Mouse (Mus musculus): ENCODE data around the gene Tdrkh. TPM values are rescaled to one million over a fixed set of nuclear protein-coding genes. Genes with fewer than 3 reads are reported as not detected.

Gene Tdrkh
- 21.4 and 22.8 TPM in 2 replicates for polyA plus RNA-seq (2012; rRNA removed)

- no peaks in the 10 kb centered on the region; the same call in 1 of the 2 replicates for H3K4me1 ChIP-seq (ENCODE audit: control insufficient read depth, insufficient read depth, low read length)
- peak within 1 kb of the TSS; percentile 88 for H3K4me3 ChIP-seq (replicated peaks; ENCODE audit: insufficient read depth, low read depth, low read length)
- peak within 1 kb of the TSS; percentile 63 for H3K27ac ChIP-seq (ENCODE audit: insufficient read depth, low read length)
- peak; percentile 88 for TF ChIP-seq POLR2A (IDR thresholded peaks at IDR 0.05; ENCODE audit: borderline replicate concordance, insufficient read depth, low read length)
- TF ChIP-seq CTCF (IDR thresholded peaks at IDR 0.05; ENCODE audit: borderline replicate concordance, insufficient read depth, low read depth, low read length): no peak
- H3K27me3 ChIP-seq (ENCODE audit: control insufficient read depth, insufficient read depth, low read length): no peaks in the 10 kb centered on the region
- WGBS: 3% methylated on average over 52 of the region's 52 CpGs
- peak; percentile 97 to 99 for DNase-seq
Measured at GRCm38 (mm10) chr3:94413031-94413679, at the start of gene Tdrkh. Gene Tdrkh (plus strand): TSS chr3:94413273.

GRCm38 (mm10) chr3:94363291-94364153, 49.6 kb upstream of the Tdrkh start:
- Histone ChIP-seq H3K4me3 (replicated peaks; ENCODE audit: insufficient read depth, low read depth, low read length) (peak overlapping the region; percentile 44), H3K4me1 (ENCODE audit: control insufficient read depth, insufficient read depth, low read length) (no peaks in the 10 kb centered on the region), H3K27ac (ENCODE audit: insufficient read depth, low read length) (peak overlapping the region; percentile 44; the same call in 1 of the 2 replicates), H3K27me3 (ENCODE audit: control insufficient read depth, insufficient read depth, low read length) (no peaks in the 10 kb centered on the region)
- DNase-seq: peak; percentile 70 to 76
- WGBS: 9% methylated on average over 93 of the region's 97 CpGs
- TF ChIP-seq CTCF (IDR thresholded peaks at IDR 0.05; ENCODE audit: borderline replicate concordance, insufficient read depth, low read depth, low read length) (no peak), POLR2A (IDR thresholded peaks at IDR 0.05; ENCODE audit: borderline replicate concordance, insufficient read depth, low read length) (peak; percentile 37; the same call in 1 of the 2 replicates)

- WGBS: 10% methylated on average over 23 of the region's 23 CpGs
- 0 out of 2 replicates have a peak overlapping the region, but pooled peaks have one; percentile 44 for H3K27ac ChIP-seq (ENCODE audit: insufficient read depth, low read length)
- no peak for DNase-seq
Measured at GRCm38 (mm10) chr3:94364154-94364526, 48.9 kb upstream of the Tdrkh start.

GRCm38 (mm10) chr3:94366761-94367160, 46.3 kb upstream of the Tdrkh start:
- H3K4me1 ChIP-seq (ENCODE audit: control insufficient read depth, insufficient read depth, low read length): peaks cover 4% of the 10 kb centered on the region
- peak; percentile 78 to 86 for DNase-seq
- no peak overlapping the region for H3K4me3 ChIP-seq (replicated peaks; ENCODE audit: insufficient read depth, low read depth, low read length)
- WGBS: 20% methylated on average over 3 of the region's 3 CpGs
- peak; percentile 96 for TF ChIP-seq CTCF (IDR thresholded peaks at IDR 0.05; ENCODE audit: borderline replicate concordance, insufficient read depth, low read depth, low read length)
- no peak for TF ChIP-seq POLR2A (IDR thresholded peaks at IDR 0.05; ENCODE audit: borderline replicate concordance, insufficient read depth, low read length)
- no peak overlapping the region for H3K27ac ChIP-seq (ENCODE audit: insufficient read depth, low read length)
- H3K27me3 ChIP-seq (ENCODE audit: control insufficient read depth, insufficient read depth, low read length): no peaks in the 10 kb centered on the region

More at GRCm38 (mm10) chr3:94364154-94364526, 48.9 kb upstream of the Tdrkh start:
- H3K4me3 ChIP-seq (replicated peaks; ENCODE audit: insufficient read depth, low read depth, low read length): peak overlapping the region; percentile 44
- no peaks in the 10 kb centered on the region for H3K27me3 ChIP-seq (ENCODE audit: control insufficient read depth, insufficient read depth, low read length)
- H3K4me1 ChIP-seq (ENCODE audit: control insufficient read depth, insufficient read depth, low read length): no peaks in the 10 kb centered on the region
- TF ChIP-seq POLR2A (IDR thresholded peaks at IDR 0.05; ENCODE audit: borderline replicate concordance, insufficient read depth, low read length): no peak
- TF ChIP-seq CTCF (IDR thresholded peaks at IDR 0.05; ENCODE audit: borderline replicate concordance, insufficient read depth, low read depth, low read length): no peak

- peaks cover 8% of the 10 kb centered on the region for H3K4me1 ChIP-seq (ENCODE audit: control insufficient read depth, insufficient read depth, low read length)
- 87% methylated on average over 6 of the region's 6 CpGs for WGBS
- no peak for DNase-seq
- H3K4me3 ChIP-seq (replicated peaks; ENCODE audit: insufficient read depth, low read depth, low read length): no peak overlapping the region
- no peaks in the 10 kb centered on the region for H3K27me3 ChIP-seq (ENCODE audit: control insufficient read depth, insufficient read depth, low read length)
- TF ChIP-seq CTCF (IDR thresholded peaks at IDR 0.05; ENCODE audit: borderline replicate concordance, insufficient read depth, low read depth, low read length): no peak
- no peak for TF ChIP-seq POLR2A (IDR thresholded peaks at IDR 0.05; ENCODE audit: borderline replicate concordance, insufficient read depth, low read length)
- H3K27ac ChIP-seq (ENCODE audit: insufficient read depth, low read length): no peak overlapping the region
Measured at GRCm38 (mm10) chr3:94367511-94367910, 45.6 kb upstream of the Tdrkh start.

- WGBS: 81% methylated on average over 6 of the region's 6 CpGs
Measured at GRCm38 (mm10) chr3:94368631-94369030, 44.4 kb upstream of the Tdrkh start.

GRCm38 (mm10) chr3:94369709-94370108, 43.4 kb upstream of the Tdrkh start:
- DNase-seq: no peak
- peaks cover 23% of the 10 kb centered on the region for H3K4me1 ChIP-seq (ENCODE audit: control insufficient read depth, insufficient read depth, low read length)
- no peak overlapping the region for H3K27ac ChIP-seq (ENCODE audit: insufficient read depth, low read length)
- no peaks in the 10 kb centered on the region for H3K27me3 ChIP-seq (ENCODE audit: control insufficient read depth, insufficient read depth, low read length)
- no peak overlapping the region for H3K4me3 ChIP-seq (replicated peaks; ENCODE audit: insufficient read depth, low read depth, low read length)
- 56% methylated on average over 2 of the region's 2 CpGs for WGBS
- no peak for TF ChIP-seq CTCF (IDR thresholded peaks at IDR 0.05; ENCODE audit: borderline replicate concordance, insufficient read depth, low read depth, low read length)
- TF ChIP-seq POLR2A (IDR thresholded peaks at IDR 0.05; ENCODE audit: borderline replicate concordance, insufficient read depth, low read length): no peak

More at GRCm38 (mm10) chr3:94368631-94369030, 44.4 kb upstream of the Tdrkh start:
- Histone ChIP-seq H3K27me3 (ENCODE audit: control insufficient read depth, insufficient read depth, low read length) (no peaks in the 10 kb centered on the region), H3K27ac (ENCODE audit: insufficient read depth, low read length) (no peak overlapping the region), H3K4me1 (ENCODE audit: control insufficient read depth, insufficient read depth, low read length) (peaks cover 12% of the 10 kb centered on the region), H3K4me3 (replicated peaks; ENCODE audit: insufficient read depth, low read depth, low read length) (no peak overlapping the region)
- no peak for TF ChIP-seq CTCF (IDR thresholded peaks at IDR 0.05; ENCODE audit: borderline replicate concordance, insufficient read depth, low read depth, low read length)
- no peak for DNase-seq
